Mouse (Mus musculus) CH12.LX (cell line): ENCODE measurements around the gene Rab3d. TPM values are rescaled to one million over a fixed set of nuclear protein-coding genes. Genes with fewer than 3 reads are reported as not detected.

Experiments used
- DNase-seq: peaks from one replicate; pipeline ENCODE4 v3.0.0-alpha.2; 2013; ENCODE audit errors: extremely low read depth
- H3K27ac ChIP-seq: 2 replicates; pipeline ENCODE4 v1.5.1; 2012; ENCODE audit warnings: low read depth, mild to moderate bottlenecking, control low read depth, moderate library complexity; ENCODE audit not compliant: insufficient read depth
- H3K27me3 ChIP-seq: replicated peaks from 2 replicates; pipeline ENCODE3; 2012; ENCODE audit warnings: inconsistent platforms
- H3K36me3 ChIP-seq, 2 experiments: replicated peaks in 1 of 2; 2 replicates each; pipeline versions ENCODE3 to v1.6.1; 2012; ENCODE audit warnings: inconsistent platforms in 1 of 2, low read length in 1 of 2, mild to moderate bottlenecking in 1 of 2, mixed read lengths in 1 of 2, moderate library complexity in 1 of 2; ENCODE audit not compliant: control insufficient read depth in 1 of 2, insufficient read depth in 1 of 2
- H3K4me1 ChIP-seq, 2 experiments: 2 replicates each; pipeline ENCODE4 v1.6.1; 2012; ENCODE audit warnings: inconsistent platforms in 1 of 2, moderate library complexity in 1 of 2; ENCODE audit not compliant: insufficient read depth in 2 of 2, control insufficient read depth in 1 of 2
- H3K4me2 ChIP-seq: 2 replicates; pipeline ENCODE4 v1.6.1; 2012; ENCODE audit warnings: low read depth, mild to moderate bottlenecking, control low read depth; ENCODE audit not compliant: poor library complexity, insufficient read depth, severe bottlenecking
- H3K4me3 ChIP-seq, 3 experiments: fragments of 150-350 bp in 1 of 3; sonication (generic) in 1 of 3; replicated peaks in 1 of 3; 2 replicates each; pipeline versions ENCODE3 to v1.5.1; 2011 to 2012; ENCODE audit warnings: low read depth in 2 of 3, low read length in 2 of 3, mild to moderate bottlenecking in 2 of 3, moderate library complexity in 2 of 3, control low read depth in 1 of 3, improper control_type of control experiment in 1 of 3, inconsistent platforms in 1 of 3, mixed read lengths in 1 of 3; ENCODE audit not compliant: poor library complexity in 1 of 3
- H3K79me2 ChIP-seq: replicated peaks from 2 replicates; pipeline ENCODE4 v1.6.1; 2012; ENCODE audit warnings: mild to moderate bottlenecking, moderate library complexity; ENCODE audit not compliant: control insufficient read depth, poor library complexity, insufficient read depth, severe bottlenecking; ENCODE audit errors: extremely low read depth
- H3K9ac ChIP-seq: 2 replicates; pipeline ENCODE4 v1.6.1; 2012; ENCODE audit warnings: low read depth, mild to moderate bottlenecking, control low read depth, moderate library complexity; ENCODE audit not compliant: insufficient read depth
- H3K9me3 ChIP-seq: replicated peaks from 2 replicates; pipeline ENCODE3; 2012; ENCODE audit warnings: low read length, inconsistent platforms, mixed read lengths
- BHLHE40 ChIP-seq: IDR thresholded peaks from 2 replicates; pipeline ENCODE4 v1.6.1; 2011; ENCODE audit warnings: mild to moderate bottlenecking, low read depth, low read length, improper control_type of control experiment
- CHD1 ChIP-seq: IDR thresholded peaks from 2 replicates; pipeline ENCODE4 v1.6.1; 2012; ENCODE audit warnings: low read depth, low read length, improper control_type of control experiment, inconsistent platforms
- CHD2 ChIP-seq: IDR thresholded peaks from 2 replicates; pipeline ENCODE4 v1.6.1; 2011; ENCODE audit warnings: low read length, improper control_type of control experiment
- E2F4 ChIP-seq: IDR thresholded peaks from 2 replicates; pipeline ENCODE4 v1.6.1; 2011; ENCODE audit warnings: low read depth, low read length, improper control_type of control experiment; ENCODE audit not compliant: insufficient replicate concordance
- EP300 ChIP-seq: IDR thresholded peaks from 2 replicates; pipeline ENCODE4 v1.6.1; 2011; ENCODE audit warnings: low read length, improper control_type of control experiment
- GABPA ChIP-seq: IDR thresholded peaks from 2 replicates; pipeline ENCODE4 v1.6.1; 2012; ENCODE audit warnings: low read depth, low read length, improper control_type of control experiment, inconsistent platforms; ENCODE audit not compliant: insufficient replicate concordance
- HCFC1 ChIP-seq: IDR thresholded peaks from 2 replicates; pipeline ENCODE4 v1.6.1; 2012; ENCODE audit warnings: low read depth, mild to moderate bottlenecking, inconsistent platforms, low read length, improper control_type of control experiment
- MAX ChIP-seq: IDR thresholded peaks from 2 replicates; pipeline ENCODE4 v1.6.1; 2011; ENCODE audit warnings: low read length, improper control_type of control experiment
- MXI1 ChIP-seq: IDR thresholded peaks from 2 replicates; pipeline ENCODE4 v1.6.1; 2011; ENCODE audit warnings: mild to moderate bottlenecking, low read depth, low read length, improper control_type of control experiment
- MYC ChIP-seq: IDR thresholded peaks from 2 replicates; pipeline ENCODE4 v1.6.1; 2011; ENCODE audit warnings: low read depth, mild to moderate bottlenecking, improper control_type of control experiment, low read length
- NELFE ChIP-seq: IDR thresholded peaks from 2 replicates; pipeline ENCODE4 v1.6.1; 2011; ENCODE audit warnings: low read depth, low read length, improper control_type of control experiment
- NRF1 ChIP-seq: IDR thresholded peaks from 2 replicates; pipeline ENCODE4 v1.6.1; 2014; ENCODE audit warnings: low read depth, mild to moderate bottlenecking, inconsistent platforms, low read length, improper control_type of control experiment, moderate library complexity
- PAX5 ChIP-seq: IDR thresholded peaks from 2 replicates; pipeline ENCODE4 v1.6.1; 2012; ENCODE audit warnings: low read length, inconsistent platforms, mixed read lengths
- POLR2A ChIP-seq: IDR thresholded peaks from 2 replicates; pipeline ENCODE4 v1.6.1; 2011; ENCODE audit warnings: low read depth, mild to moderate bottlenecking, improper control_type of control experiment, low read length
- POLR2AphosphoS2 ChIP-seq: IDR thresholded peaks from 2 replicates; pipeline ENCODE4 v1.6.1; 2011; ENCODE audit warnings: low read depth, low read length, improper control_type of control experiment
- RAD21 ChIP-seq: IDR thresholded peaks from 2 replicates; pipeline ENCODE4 v1.6.1; 2011; ENCODE audit warnings: low read depth, mild to moderate bottlenecking, low read length, improper control_type of control experiment, moderate library complexity
- RCOR1 ChIP-seq: conservative IDR thresholded peaks from 2 replicates; pipeline ENCODE4 v1.6.1; 2012; ENCODE audit warnings: low read depth, mild to moderate bottlenecking, inconsistent platforms, low read length, improper control_type of control experiment
- SMC3 ChIP-seq: IDR thresholded peaks from 2 replicates; pipeline ENCODE4 v1.6.1; 2011; ENCODE audit warnings: low read depth, low read length, improper control_type of control experiment
- USF2 ChIP-seq: conservative IDR thresholded peaks from 2 replicates; pipeline ENCODE4 v1.6.1; 2011; ENCODE audit warnings: low read depth, low read length, improper control_type of control experiment
- ZMIZ1 ChIP-seq: IDR thresholded peaks from 2 replicates; pipeline ENCODE4 v1.6.1; 2012; ENCODE audit warnings: low read depth, mild to moderate bottlenecking, inconsistent platforms, low read length, improper control_type of control experiment
- dilution Hi-C: fragments of 300-500 bp; cut with MboI; formaldehyde crosslinking; loops from 2 replicates; pipeline ENCODE4 v1.14.3; 2020; ENCODE audit warnings: low sequenced_read_pairs; ENCODE audit not compliant: extremely low pct_unique_long_range_greater_than_20kb, extremely low pct_ligation_motif_present
- in situ Hi-C: fragments of 300-500 bp; cut with MboI; formaldehyde crosslinking; loops from 3 replicates; pipeline ENCODE4 v1.14.3; 2019; ENCODE audit warnings: low sequenced_read_pairs, low pct_ligation_motif_present, low pct_unique_long_range_greater_than_20kb, mixed read lengths
- polyA plus RNA-seq: library from polyadenylated mRNA; unstranded; fragments of >175 nt; gene quantifications from 2 replicates; pipeline ENCODE4 v1.2.1, GENCODE M21; 2012; ENCODE audit warnings: low read depth; ENCODE audit not compliant: insufficient read length
- total RNA-seq, 2 experiments: library from RNA; depleted of rRNA; stranded (reverse); fragments of 300-350 nt in 1 of 2; fragments of >200 nt in 1 of 2; gene quantifications; 2 replicates each; pipeline ENCODE4 v1.2.3; 2012 to 2014

The Rab3d gene
- total and polyA plus RNA-seq, 3 experiments: 0.90 to 3.7 (median 0.91) TPM

GRCm38 (mm10) chr9:21948146-21948545, 30.2 kb upstream of the Rab3d start:
- Histone ChIP-seq H3K9me3 (peaks cover 10% of the 10 kb centered on the region), H3K4me1 (peaks cover 0 to 5% of the 10 kb centered on the region in 2 experiments; a peak in 1 of 4 replicates), H3K27ac (no peak overlapping the region), H3K4me2 (no peak overlapping the region), H3K36me3 (no peaks in the 10 kb centered on the region), H3K79me2 (no peaks in the 10 kb centered on the region), H3K4me3 (no peak overlapping the region), H3K27me3 (peaks cover 37% of the 10 kb centered on the region), H3K9ac (no peak overlapping the region)
- TF ChIP-seq RCOR1 (no peak), CHD2 (no peak), USF2 (no peak), EP300 (no peak), GABPA (no peak), RAD21 (no peak), BHLHE40 (no peak), MXI1 (no peak), POLR2A (no peak), ZMIZ1 (no peak)
- DNase-seq: no peak
- in situ Hi-C loops: no loop called here
- dilution Hi-C loops: no loop called here

DNA sequence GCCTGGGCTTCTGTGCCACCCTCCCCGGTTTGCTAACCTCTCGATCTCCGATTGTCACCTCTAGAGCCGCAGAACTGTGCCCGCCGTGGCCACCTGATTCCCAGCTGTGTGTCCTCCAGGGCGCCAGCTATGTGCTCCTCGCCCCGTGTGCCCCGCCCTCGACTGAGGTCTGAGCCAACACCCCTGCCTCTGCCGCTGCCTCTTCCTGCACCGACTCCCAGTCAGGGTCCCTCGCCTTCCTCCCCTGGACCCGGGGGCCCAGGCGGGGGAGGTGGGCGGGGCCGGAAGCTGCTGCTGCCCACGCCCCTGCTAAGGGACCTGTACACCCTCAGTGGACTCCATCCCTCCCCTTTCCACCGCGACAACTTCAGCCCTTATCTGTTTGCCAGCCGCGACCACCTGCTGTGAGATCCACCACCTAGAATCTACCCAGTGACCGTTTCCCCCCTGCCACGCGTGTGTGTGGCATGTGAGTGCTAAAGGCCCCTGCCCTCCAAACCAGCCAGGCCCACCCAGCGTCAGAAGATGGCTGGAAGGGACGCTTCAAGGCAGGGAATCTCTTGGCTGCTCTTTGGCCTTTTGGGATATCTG, 29.6 kb upstream of the Rab3d start:
- in situ Hi-C loops: no loop called here
- Histone ChIP-seq H3K27me3 (peaks cover 37% of the 10 kb centered on the region), H3K4me1 (peaks cover 0 to 5% of the 10 kb centered on the region in 2 experiments; a peak in 1 of 4 replicates), H3K9me3 (peaks cover 10% of the 10 kb centered on the region), H3K79me2 (no peaks in the 10 kb centered on the region), H3K27ac (no peak overlapping the region), H3K9ac (no peak overlapping the region), H3K36me3 (no peaks in the 10 kb centered on the region), H3K4me3 (no peak overlapping the region), H3K4me2 (no peak overlapping the region)
- dilution Hi-C loops: no loop called here
- TF ChIP-seq PAX5 (no peak), MAX (no peak), ZMIZ1 (no peak)
- no peak for DNase-seq

- Histone ChIP-seq H3K9me3 (peaks cover 7% of the 10 kb centered on the region), H3K27ac (no peak overlapping the region), H3K27me3 (peaks cover 56% of the 10 kb centered on the region), H3K9ac (no peak overlapping the region), H3K4me1 (peaks cover 0 to 5% of the 10 kb centered on the region in 2 experiments; a peak in 1 of 4 replicates), H3K4me3 (no peak overlapping the region), H3K36me3 (no peaks in the 10 kb centered on the region), H3K79me2 (no peaks in the 10 kb centered on the region), H3K4me2 (no peak overlapping the region)
- TF ChIP-seq MYC (no peak), NELFE (no peak), NRF1 (no peak), EP300 (no peak), POLR2AphosphoS2 (no peak), ZMIZ1 (no peak), CHD1 (no peak), RAD21 (no peak), SMC3 (no peak), E2F4 (no peak), HCFC1 (no peak)
- no peak for DNase-seq
- in situ Hi-C loops: no loop called here
- dilution Hi-C loops: no loop called here
These were observed 26.3 kb upstream of the Rab3d start for GRCm38 (mm10) chr9:21944267-21944666.
